Mouse (Mus musculus): ENCODE measurements around the gene Btg1. TPM values are rescaled to one million over a fixed set of nuclear protein-coding genes. Genes with fewer than 3 reads are reported as not detected.

The Btg1 gene
- polyA plus RNA-seq, 1 experiment from 2014 or later: 37.3 TPM

- no peaks in the 10 kb centered on the region for H3K36me3 ChIP-seq (replicated peaks; ENCODE audit: insufficient read depth, low read length)
- ATAC-seq (no peak), DNase-seq (no peak)
- H3K27me3 ChIP-seq (ENCODE audit: insufficient read depth, low read length): no peaks in the 10 kb centered on the region
- TF ChIP-seq CTCF (IDR thresholded peaks at IDR 0.05; ENCODE audit: low read depth) (no peak), EP300 (IDR thresholded peaks at IDR 0.05; ENCODE audit: low read depth) (no peak)
- WGBS (ENCODE audit: insufficient replicate concordance): 60% methylated on average over 1 of the region's 1 CpGs
- no peak overlapping the region for H3K4me3 ChIP-seq (ENCODE audit: low read depth, low read length)
- H3K4me2 ChIP-seq (ENCODE audit: low read depth, low read length): no peak overlapping the region
- H3K27ac ChIP-seq (ENCODE audit: low read depth): no peak overlapping the region
- H3K9ac ChIP-seq (replicated peaks): no peak overlapping the region
- H3K9me3 ChIP-seq (ENCODE audit: low read length): no peaks in the 10 kb centered on the region
- peaks cover 9% of the 10 kb centered on the region for H3K4me1 ChIP-seq (ENCODE audit: insufficient read depth)
These were observed 28.4 kb downstream of the Btg1 start for GRCm38 (mm10) chr10:96645183-96645582.

GRCm38 (mm10) chr10:96646024-96646866 lies 29.4 kb downstream of the Btg1 start:
- H3K27ac ChIP-seq (ENCODE audit: low read depth): peak overlapping the region; percentile 60; the same call in 1 of the 2 replicates
- peak overlapping the region; percentile 33 for H3K4me2 ChIP-seq (ENCODE audit: low read depth, low read length)
- no peaks in the 10 kb centered on the region for H3K36me3 ChIP-seq (replicated peaks; ENCODE audit: insufficient read depth, low read length)
- peaks cover 9% of the 10 kb centered on the region for H3K4me1 ChIP-seq (ENCODE audit: insufficient read depth)
- no peak for DNase-seq
- TF ChIP-seq EP300 (IDR thresholded peaks at IDR 0.05; ENCODE audit: low read depth) (no peak), CTCF (IDR thresholded peaks at IDR 0.05; ENCODE audit: low read depth) (no peak)
- peak; percentile 82 for ATAC-seq
- no peaks in the 10 kb centered on the region for H3K27me3 ChIP-seq (ENCODE audit: insufficient read depth, low read length)
- H3K9ac ChIP-seq (replicated peaks): no peak overlapping the region
- WGBS (ENCODE audit: insufficient replicate concordance): 33% methylated on average over 13 of the region's 13 CpGs
- no peaks in the 10 kb centered on the region for H3K9me3 ChIP-seq (ENCODE audit: low read length)
- 0 out of 2 replicates have a peak overlapping the region, but pooled peaks have one; percentile 3 for H3K4me3 ChIP-seq (ENCODE audit: low read depth, low read length)

- no peaks in the 10 kb centered on the region for H3K9me3 ChIP-seq (ENCODE audit: low read length)
- ATAC-seq (no peak), DNase-seq (no peak)
- no peaks in the 10 kb centered on the region for H3K27me3 ChIP-seq (ENCODE audit: insufficient read depth, low read length)
- no peaks in the 10 kb centered on the region for H3K36me3 ChIP-seq (replicated peaks; ENCODE audit: insufficient read depth, low read length)
- H3K4me1 ChIP-seq (ENCODE audit: insufficient read depth): peaks cover 9% of the 10 kb centered on the region
- H3K4me3 ChIP-seq (ENCODE audit: low read depth, low read length): 0 out of 2 replicates have a peak overlapping the region, but pooled peaks have one; percentile 3
- 51% methylated on average over 5 of the region's 5 CpGs for WGBS (ENCODE audit: insufficient replicate concordance)
- H3K4me2 ChIP-seq (ENCODE audit: low read depth, low read length): peak overlapping the region; percentile 33; the same call in 1 of the 2 replicates
- H3K27ac ChIP-seq (ENCODE audit: low read depth): peak overlapping the region; percentile 60; the same call in 1 of the 2 replicates
- no peak for TF ChIP-seq EP300 (IDR thresholded peaks at IDR 0.05; ENCODE audit: low read depth)
- no peak for TF ChIP-seq CTCF (IDR thresholded peaks at IDR 0.05; ENCODE audit: low read depth)
- no peak overlapping the region for H3K9ac ChIP-seq (replicated peaks)
These were observed 30.2 kb downstream of the Btg1 start for GRCm38 (mm10) chr10:96646867-96647462.

- DNase-seq: no peak
- Histone ChIP-seq H3K27ac (ENCODE audit: low read depth) (no peak overlapping the region), H3K4me3 (ENCODE audit: low read depth, low read length) (no peak overlapping the region), H3K36me3 (replicated peaks; ENCODE audit: insufficient read depth, low read length) (no peaks in the 10 kb centered on the region), H3K9me3 (ENCODE audit: low read length) (no peaks in the 10 kb centered on the region), H3K4me1 (ENCODE audit: insufficient read depth) (peaks cover 12% of the 10 kb centered on the region), H3K9ac (replicated peaks) (no peak overlapping the region), H3K4me2 (ENCODE audit: low read depth, low read length) (no peak overlapping the region), H3K27me3 (ENCODE audit: insufficient read depth, low read length) (no peaks in the 10 kb centered on the region)
- TF ChIP-seq CTCF (IDR thresholded peaks at IDR 0.05; ENCODE audit: low read depth): no peak
- no peak for TF ChIP-seq EP300 (IDR thresholded peaks at IDR 0.05; ENCODE audit: low read depth)
- WGBS (ENCODE audit: insufficient replicate concordance): 41% methylated on average over 3 of the region's 3 CpGs
- ATAC-seq: no peak
These were observed 31.4 kb downstream of the Btg1 start for GRCm38 (mm10) chr10:96648161-96648561.

GRCm38 (mm10) chr10:96649524-96649923 lies 32.7 kb downstream of the Btg1 start:
- peak overlapping the region; percentile 55; the same call in 1 of the 2 replicates for H3K27ac ChIP-seq (ENCODE audit: low read depth)
- peaks cover 16% of the 10 kb centered on the region for H3K4me1 ChIP-seq (ENCODE audit: insufficient read depth)
- no peaks in the 10 kb centered on the region for H3K27me3 ChIP-seq (ENCODE audit: insufficient read depth, low read length)
- DNase-seq (no peak), ATAC-seq (peak; percentile 27)
- no peaks in the 10 kb centered on the region for H3K9me3 ChIP-seq (ENCODE audit: low read length)
- WGBS (ENCODE audit: insufficient replicate concordance): 59% methylated on average over 3 of the region's 3 CpGs
- H3K4me2 ChIP-seq (ENCODE audit: low read depth, low read length): no peak overlapping the region
- H3K36me3 ChIP-seq (replicated peaks; ENCODE audit: insufficient read depth, low read length): no peaks in the 10 kb centered on the region
- TF ChIP-seq EP300 (IDR thresholded peaks at IDR 0.05; ENCODE audit: low read depth): no peak
- no peak overlapping the region for H3K9ac ChIP-seq (replicated peaks)
- no peak overlapping the region for H3K4me3 ChIP-seq (ENCODE audit: low read depth, low read length)

- Histone ChIP-seq H3K27ac (ENCODE audit: low read depth) (peak overlapping the region; percentile 62; the same call in 1 of the 2 replicates), H3K9me3 (ENCODE audit: low read length) (no peaks in the 10 kb centered on the region), H3K4me1 (ENCODE audit: insufficient read depth) (peaks cover 13% of the 10 kb centered on the region; the same call in 1 of the 2 replicates), H3K9ac (replicated peaks) (no peak overlapping the region), H3K27me3 (ENCODE audit: insufficient read depth, low read length) (no peaks in the 10 kb centered on the region), H3K4me2 (ENCODE audit: low read depth, low read length) (no peak overlapping the region), H3K4me3 (ENCODE audit: low read depth, low read length) (no peak overlapping the region), H3K36me3 (replicated peaks; ENCODE audit: insufficient read depth, low read length) (no peaks in the 10 kb centered on the region)
- TF ChIP-seq CTCF (IDR thresholded peaks at IDR 0.05; ENCODE audit: low read depth) (no peak), EP300 (IDR thresholded peaks at IDR 0.05; ENCODE audit: low read depth) (no peak)
- DNase-seq (no peak), ATAC-seq (no peak)
- WGBS (ENCODE audit: insufficient replicate concordance): 80% methylated on average over 2 of the region's 2 CpGs
These were observed 35.6 kb downstream of the Btg1 start for GRCm38 (mm10) chr10:96652372-96652771.

Data from liver, postnatal 0 days (tissue).